Mouse (Mus musculus): Measurements from ENCODE around the gene Zwint.
A peak's percentile ranks its signal among the peaks of the same experiment; 100 is the strongest.

DNA sequence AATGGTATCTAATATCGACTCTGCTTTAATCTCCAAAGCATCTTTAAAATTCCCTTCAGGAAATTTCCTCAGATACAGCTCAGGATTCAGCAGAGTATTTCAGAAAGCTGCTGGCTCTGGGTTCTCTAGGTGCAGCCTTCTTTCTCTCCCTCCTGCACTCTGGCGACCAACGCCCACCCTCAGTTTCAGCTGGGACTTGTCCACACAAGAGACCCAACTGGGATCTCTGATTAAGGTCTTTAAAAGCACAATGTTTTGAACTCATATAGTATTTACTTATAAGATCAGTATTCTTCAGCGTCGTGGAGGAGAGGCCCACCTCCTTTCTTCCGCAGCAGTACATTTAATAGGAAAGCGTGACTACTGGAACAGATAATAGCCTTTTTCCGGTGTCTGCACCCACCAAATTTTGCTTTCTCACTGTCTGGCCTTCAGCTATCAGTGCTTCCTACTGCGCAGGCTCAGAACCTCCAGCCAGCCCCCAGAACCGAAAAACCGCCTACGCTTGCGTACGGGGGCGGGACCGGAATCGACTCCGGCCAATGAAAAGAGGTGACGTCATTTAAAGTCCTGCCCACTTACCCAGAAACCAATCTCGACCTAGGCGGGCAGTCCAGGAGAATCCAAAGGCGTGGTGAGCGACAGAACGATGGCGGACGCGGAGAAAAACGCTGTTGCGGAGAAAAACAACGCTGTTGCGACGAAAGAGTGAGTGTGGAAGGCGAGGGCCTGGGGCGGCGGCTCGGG, at the start of gene Zwint:
- no peak for TF ChIP-seq CTCF (IDR thresholded peaks at IDR 0.05; ENCODE audit: low read depth)
- peak; percentile 24; the same call in 1 of the 2 replicates for TF ChIP-seq EP300 (IDR thresholded peaks at IDR 0.05; ENCODE audit: low read depth)
